ENCODE assay signal across 8 mouse cellular contexts in genomic region chr4:43655656-43656338, GRCm38 (mm10). TPM values are rescaled to one million over a fixed set of nuclear protein-coding genes. Genes with fewer than 3 reads are reported as not detected.
A peak's percentile ranks its signal among the peaks of the same experiment; 100 is the strongest.
DNase-seq lines count a peak whose midpoint lies in the region; ATAC-seq lines count a peak whose summit lies in the region.

No protein-coding gene starts in this region.

- peak overlapping the region; percentile 80 to 95 for H3K27ac ChIP-seq in heart, embryonic 14.5 days (replicated peaks in 1 of 2; ENCODE audit: control insufficient read depth in 1 of 2, insufficient read depth in 1 of 2, low read depth in 2 of 2, low read length in 2 of 2)
- peak overlapping the region; percentile 91 for H3K27ac ChIP-seq in intestine, embryonic 16.5 days (ENCODE audit: low read length)

- no peak for DNase-seq in heart, adult 11 months
- peak; percentile 27 for DNase-seq in c-Kit-positive CD71-positive TER-119-positive erythroid progenitor cells, embryonic 14.5 days (ENCODE audit: low spot score)
- DNase-seq in adipocyte (ENCODE audit: low spot score): no peak
- DNase-seq in ovary, postnatal 14 days (ENCODE audit: low spot score): no peak
- no peak for DNase-seq in layer of hippocampus, postnatal 25 days (ENCODE audit: extremely low spot score in 1 of 2, low spot score in 1 of 2)

- 5% methylated on average over 34 of the region's 34 CpGs for WGBS in heart, embryonic 14.5 days
- WGBS in intestine, embryonic 16.5 days: 4% methylated on average over 34 of the region's 34 CpGs

- peak overlapping the region; percentile 90 for H3K4me2 ChIP-seq in heart, embryonic 14.5 days (ENCODE audit: low read length)
- H3K4me2 ChIP-seq in intestine, embryonic 16.5 days (ENCODE audit: low read depth, low read length): peak overlapping the region; percentile 71

- no peaks in the 10 kb centered on the region for H3K9me3 ChIP-seq in heart, embryonic 14.5 days (ENCODE audit: control insufficient read depth, low read length)
- H3K9me3 ChIP-seq in intestine, embryonic 16.5 days (ENCODE audit: control insufficient read depth, low read length): no peaks in the 10 kb centered on the region

- peaks cover 2 to 17% of the 10 kb centered on the region in 2 experiments; a peak in 2 of 4 replicates for H3K4me1 ChIP-seq in heart, embryonic 14.5 days (ENCODE audit: control insufficient read depth in 2 of 2, insufficient read depth in 2 of 2, low read length in 2 of 2)
- H3K4me1 ChIP-seq in intestine, embryonic 16.5 days (ENCODE audit: control insufficient read depth, insufficient read depth, low read length): peaks cover 8% of the 10 kb centered on the region

- ATAC-seq in heart, embryonic 14.5 days (ENCODE audit: insufficient number of reproducible peaks, insufficient read depth, low FRiP score, low read depth): peak; percentile 22
- peak; percentile 67 for ATAC-seq in intestine, embryonic 16.5 days
- 0 out of 2 replicates have a peak, but pooled peaks have one; percentile 0 for ATAC-seq in megakaryocyte-erythroid progenitor cell, adult 5-6 weeks (replicated peaks; ENCODE audit: low FRiP score, low TSS enrichment, poor library complexity, severe bottlenecking)

- peak overlapping the region; percentile 92 for H3K9ac ChIP-seq in heart, embryonic 14.5 days (ENCODE audit: low read length)
- peak overlapping the region; percentile 92 for H3K9ac ChIP-seq in intestine, embryonic 16.5 days (ENCODE audit: low read depth, low read length)

- 0 out of 2 replicates have a peak, but pooled peaks cover 5% of the 10 kb centered on the region for H3K36me3 ChIP-seq in heart, embryonic 14.5 days (ENCODE audit: control insufficient read depth, insufficient read depth, low read length)
- H3K36me3 ChIP-seq in intestine, embryonic 16.5 days (ENCODE audit: control insufficient read depth, insufficient read depth, low read length): no peaks in the 10 kb centered on the region

- H3K4me3 ChIP-seq in heart, embryonic 14.5 days (ENCODE audit: control insufficient read depth in 1 of 2, insufficient read depth in 1 of 2, low read depth in 1 of 2, low read length in 2 of 2): peak overlapping the region; percentile 73 to 84
- peak overlapping the region; percentile 94 for H3K4me3 ChIP-seq in intestine, embryonic 16.5 days (ENCODE audit: low read length)

- peaks cover 4% of the 10 kb centered on the region; the same call in 1 of the 2 replicates for H3K27me3 ChIP-seq in heart, embryonic 14.5 days (ENCODE audit: control insufficient read depth, insufficient read depth, low read length)
- no peaks in the 10 kb centered on the region for H3K27me3 ChIP-seq in intestine, embryonic 16.5 days (replicated peaks; ENCODE audit: control insufficient read depth, insufficient read depth, low read length)

RNA-seq across cellular contexts. Expression of gene Hint2, which starts 0.5 kb away (rescaled TPM):
- polyA plus RNA-seq in heart, embryonic 14.5 days (2014; fragmentation: Nextera tagmentation; extraction: Ambion mirVana): 194 and 213 TPM in 2 replicates
- polyA plus RNA-seq in intestine, embryonic 16.5 days (2015; fragmentation: Nextera tagmentation; extraction: Ambion mirVana): 187 and 208 TPM in 2 replicates
- total RNA-seq in megakaryocyte-erythroid progenitor cell, adult 5-6 weeks (2014; fragmentation: Nextera tagmentation): 70.7 and 73.0 TPM in 2 replicates
- total RNA-seq in megakaryocyte-erythroid progenitor cell, adult 5-6 weeks (2017): 43.1 and 63.0 TPM in 2 replicates
- 10 to 100 TPM; 36.6 to 38.8 TPM for total RNA-seq in layer of hippocampus, postnatal 25 days (2021)

RNA-seq across cellular contexts. Expression of gene Spag8, which starts 2.4 kb away (rescaled TPM):
- polyA plus RNA-seq in heart, embryonic 14.5 days (2014; fragmentation: Nextera tagmentation; extraction: Ambion mirVana): 0.18 and 0.77 TPM in 2 replicates
- polyA plus RNA-seq in intestine, embryonic 16.5 days (2015; fragmentation: Nextera tagmentation; extraction: Ambion mirVana): 0.60 and 1.3 TPM in 2 replicates
- 1.6 TPM in 1 of 2 replicates, not detected in the other for total RNA-seq in megakaryocyte-erythroid progenitor cell, adult 5-6 weeks (2014; fragmentation: Nextera tagmentation)
- not detected in 2 replicates for total RNA-seq in megakaryocyte-erythroid progenitor cell, adult 5-6 weeks (2017)
- 1 to 10 TPM; 1.4 to 1.5 TPM for total RNA-seq in layer of hippocampus, postnatal 25 days (2021)

RNA-seq across cellular contexts. Expression of gene Tmem8b, which starts 13.0 kb away (rescaled TPM):
- 4.2 and 4.5 TPM in 2 replicates for polyA plus RNA-seq in heart, embryonic 14.5 days (2014; fragmentation: Nextera tagmentation; extraction: Ambion mirVana)
- 3.3 and 3.4 TPM in 2 replicates for polyA plus RNA-seq in intestine, embryonic 16.5 days (2015; fragmentation: Nextera tagmentation; extraction: Ambion mirVana)
- 1.2 and 2.5 TPM in 2 replicates for total RNA-seq in megakaryocyte-erythroid progenitor cell, adult 5-6 weeks (2014; fragmentation: Nextera tagmentation)
- total RNA-seq in megakaryocyte-erythroid progenitor cell, adult 5-6 weeks (2017): 0.38 and 1.6 TPM in 2 replicates
- 10 to 100 TPM; 66.5 to 70.9 TPM for total RNA-seq in layer of hippocampus, postnatal 25 days (2021)

RNA-seq across cellular contexts. Expression of gene Fam221b, which starts 13.1 kb away (rescaled TPM):
- polyA plus RNA-seq in heart, embryonic 14.5 days (2014; fragmentation: Nextera tagmentation; extraction: Ambion mirVana): 3.9 and 4.5 TPM in 2 replicates
- polyA plus RNA-seq in intestine, embryonic 16.5 days (2015; fragmentation: Nextera tagmentation; extraction: Ambion mirVana): 1.6 and 2.2 TPM in 2 replicates
- not detected in 2 replicates for total RNA-seq in megakaryocyte-erythroid progenitor cell, adult 5-6 weeks (2014; fragmentation: Nextera tagmentation)
- total RNA-seq in megakaryocyte-erythroid progenitor cell, adult 5-6 weeks (2017): 0.15 and 0.28 TPM in 2 replicates
- 1 to 10 TPM; 1.2 to 1.3 TPM for total RNA-seq in layer of hippocampus, postnatal 25 days (2021)

RNA-seq across cellular contexts. Expression of gene Npr2, which starts 24.1 kb away (rescaled TPM):
- polyA plus RNA-seq in heart, embryonic 14.5 days (2014; fragmentation: Nextera tagmentation; extraction: Ambion mirVana): 10.6 and 13.2 TPM in 2 replicates
- 4.9 and 6.2 TPM in 2 replicates for polyA plus RNA-seq in intestine, embryonic 16.5 days (2015; fragmentation: Nextera tagmentation; extraction: Ambion mirVana)
- total RNA-seq in megakaryocyte-erythroid progenitor cell, adult 5-6 weeks (2014; fragmentation: Nextera tagmentation): 0.09 and 2.0 TPM in 2 replicates
- 0.08 and 0.14 TPM in 2 replicates for total RNA-seq in megakaryocyte-erythroid progenitor cell, adult 5-6 weeks (2017)
- 10 to 100 TPM; 44.3 to 58.4 TPM for total RNA-seq in layer of hippocampus, postnatal 25 days (2021)

Comparison
In these comparisons a context has a peak if more than half of its experiments do, and no peak if none do; other contexts are left out.
1. ATAC-seq: peak in every context shown above with its lines; median percentile 67 in intestine, embryonic 16.5 days; 22 in heart, embryonic 14.5 days; 0 in megakaryocyte-erythroid progenitor cell, adult 5-6 weeks.
2. RNA of gene Tmem8b, which starts 13.0 kb away (total RNA-seq): 66.5 to 70.9 TPM in layer of hippocampus, postnatal 25 days; 0.38 to 2.5 TPM in megakaryocyte-erythroid progenitor cell, adult 5-6 weeks; every median in the first group is over 10 times any median in the second.